10 mouse cellular contexts compared by ENCODE assay signal in the genomic region with DNA sequence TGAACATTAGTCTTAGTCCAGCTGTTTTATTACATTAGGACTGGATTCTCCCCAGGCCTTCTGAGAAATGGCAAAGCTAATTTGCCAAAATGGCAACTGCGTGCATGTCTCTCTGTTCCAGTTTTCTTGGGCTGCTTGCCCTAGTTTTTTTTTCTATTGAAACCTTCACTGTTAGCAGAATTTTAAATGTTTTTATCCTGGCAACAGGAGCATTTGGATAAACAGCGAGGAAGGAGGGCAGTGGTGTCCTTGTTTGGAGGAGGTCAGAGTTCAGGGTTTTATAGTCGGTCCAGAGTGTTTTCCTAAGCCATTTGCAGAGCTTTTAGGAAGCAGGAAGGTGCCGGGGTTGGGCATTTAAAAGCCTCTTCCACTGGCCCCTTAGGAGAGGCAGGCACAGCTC. TPM values are rescaled to one million over a fixed set of nuclear protein-coding genes. Genes with fewer than 3 reads are reported as not detected.
DNase-seq lines count a peak whose midpoint lies in the region; ATAC-seq and TF ChIP-seq lines count a peak whose summit lies in the region.
"Had no signal": no experiment of that assay in that cellular context is flagged by ENCODE, and none has a peak within 500 bp of the region (broad histone marks: within the 10 kb centered on the region; RNA-seq: fewer than 3 reads in every experiment).

No protein-coding gene starts in this region.

- H3K27ac ChIP-seq in midbrain, embryonic 16.5 days (ENCODE audit: low read length): peak overlapping the region; percentile 30
- no peak overlapping the region for H3K27ac ChIP-seq in midbrain, embryonic 14.5 days (replicated peaks; ENCODE audit: low read depth, low read length)
- 0 out of 2 replicates have a peak overlapping the region, but pooled peaks have one; percentile 30 for H3K27ac ChIP-seq in stomach, postnatal 0 days (replicated peaks)

- H3K4me3 ChIP-seq in midbrain, embryonic 16.5 days (ENCODE audit: low read depth, low read length): no peak overlapping the region
- no peak overlapping the region for H3K4me3 ChIP-seq in midbrain, embryonic 14.5 days (replicated peaks; ENCODE audit: low read depth, low read length)
- H3K4me3 ChIP-seq in stomach, postnatal 0 days (ENCODE audit: low read depth, low read length): no peak overlapping the region

- 0 out of 2 replicates have a peak overlapping the region, but pooled peaks have one; percentile 5 for H3K9ac ChIP-seq in midbrain, embryonic 16.5 days (ENCODE audit: low read depth, low read length)
- H3K9ac ChIP-seq in midbrain, embryonic 14.5 days (replicated peaks; ENCODE audit: low read length): no peak overlapping the region
- H3K9ac ChIP-seq in stomach, postnatal 0 days (ENCODE audit: low read length): no peak overlapping the region

- ATAC-seq in midbrain, embryonic 16.5 days: no peak
- no peak for ATAC-seq in midbrain, embryonic 14.5 days (ENCODE audit: low FRiP score, low TSS enrichment)
- no peak for ATAC-seq in stomach, postnatal 0 days (ENCODE audit: low FRiP score, low TSS enrichment)

- TF ChIP-seq EP300 in stomach, postnatal 0 days (optimal IDR thresholded peaks at IDR 0.05): no peak

- intact Hi-C loops in heart, postnatal 10 days (cut with DNase I): no loop called here

- peak; percentile 56 to 63 for DNase-seq in heart, adult 18-20 months
- no peak for DNase-seq in heart, postnatal 4 days
- no peak for DNase-seq in midbrain, embryonic 14.5 days
- DNase-seq in heart, postnatal 10 days: peak; percentile 26 to 37
- no peak for DNase-seq in stomach, postnatal 0 days (ENCODE audit: low spot score)
- no peak for DNase-seq in retina, embryonic 14.5 days (ENCODE audit: low spot score)
- DNase-seq in spleen, adult 18-20 months: no peak
- DNase-seq: retina, postnatal 1 day had no signal

- no peak overlapping the region for H3K4me2 ChIP-seq in midbrain, embryonic 16.5 days (ENCODE audit: low read length)
- H3K4me2 ChIP-seq in midbrain, embryonic 14.5 days (ENCODE audit: low read length): no peak overlapping the region
- no peak overlapping the region for H3K4me2 ChIP-seq in stomach, postnatal 0 days (replicated peaks; ENCODE audit: low read depth)

- TF ChIP-seq CTCF in stomach, postnatal 0 days (IDR thresholded peaks at IDR 0.05; ENCODE audit: low read depth): no peak

- H3K9me3 ChIP-seq in midbrain, embryonic 16.5 days (replicated peaks; ENCODE audit: control insufficient read depth, low read length, poor library complexity, severe bottlenecking): no peaks in the 10 kb centered on the region
- no peaks in the 10 kb centered on the region for H3K9me3 ChIP-seq in midbrain, embryonic 14.5 days (ENCODE audit: control insufficient read depth, low read length)
- H3K9me3 ChIP-seq in stomach, postnatal 0 days (ENCODE audit: control insufficient read depth, low read length): no peaks in the 10 kb centered on the region

- peaks cover 31% of the 10 kb centered on the region for H3K4me1 ChIP-seq in midbrain, embryonic 16.5 days (ENCODE audit: control insufficient read depth, insufficient read depth, low read length)
- peaks cover 25% of the 10 kb centered on the region for H3K4me1 ChIP-seq in midbrain, embryonic 14.5 days (ENCODE audit: control insufficient read depth, insufficient read depth, low read length)
- H3K4me1 ChIP-seq in stomach, postnatal 0 days (replicated peaks; ENCODE audit: control insufficient read depth, insufficient read depth): peaks cover 9% of the 10 kb centered on the region

- no peaks in the 10 kb centered on the region for H3K27me3 ChIP-seq in midbrain, embryonic 16.5 days (ENCODE audit: control insufficient read depth, insufficient read depth, low read depth, low read length)
- H3K27me3 ChIP-seq in midbrain, embryonic 14.5 days (ENCODE audit: control insufficient read depth, insufficient read depth, low read length): no peaks in the 10 kb centered on the region
- no peaks in the 10 kb centered on the region for H3K27me3 ChIP-seq in stomach, postnatal 0 days (ENCODE audit: control insufficient read depth, insufficient read depth, low read length)

- WGBS in midbrain, embryonic 16.5 days: 37% methylated on average over 4 of the region's 4 CpGs
- WGBS in midbrain, embryonic 14.5 days: 55% methylated on average over 4 of the region's 4 CpGs
- WGBS in stomach, postnatal 0 days: 36% methylated on average over 4 of the region's 4 CpGs

- no peaks in the 10 kb centered on the region for H3K36me3 ChIP-seq in midbrain, embryonic 16.5 days (ENCODE audit: control insufficient read depth, insufficient read depth, low read length)
- no peaks in the 10 kb centered on the region for H3K36me3 ChIP-seq in midbrain, embryonic 14.5 days (ENCODE audit: control insufficient read depth, insufficient read depth, low read length)
- no peaks in the 10 kb centered on the region for H3K36me3 ChIP-seq in stomach, postnatal 0 days (ENCODE audit: control insufficient read depth, insufficient read depth, low read length)

RNA-seq across cellular contexts. Expression of gene Banp, which starts 18.4 kb away (rescaled TPM):
- total RNA-seq in heart, adult 18-20 months (2021): 10 to 100 TPM; 30.4 to 35.6 TPM
- 10 to 100 TPM in 1 of 2 experiments, 1 to 10 TPM in 1; 9.1 to 10.3 TPM for total RNA-seq in heart, postnatal 4 days (2021)
- polyA plus RNA-seq in midbrain, embryonic 16.5 days (2015; fragmentation: Nextera tagmentation; extraction: Ambion mirVana): 54.7 and 55.7 TPM in 2 replicates
- 47.7 and 48.7 TPM in 2 replicates for polyA plus RNA-seq in midbrain, embryonic 14.5 days (2014; fragmentation: Nextera tagmentation; extraction: Ambion mirVana)
- total RNA-seq in heart, postnatal 10 days (2021): 10 to 100 TPM in 1 of 2 experiments, 1 to 10 TPM in 1; 9.8 to 11.9 TPM
- polyA plus RNA-seq in stomach, postnatal 0 days (2015; fragmentation: Nextera tagmentation; extraction: Ambion mirVana): 9.0 and 10.0 TPM in 2 replicates

RNA-seq across cellular contexts. Expression of gene Car5a, which starts 23.3 kb away (rescaled TPM):
- not detected for total RNA-seq in heart, adult 18-20 months (2021)
- not detected for total RNA-seq in heart, postnatal 4 days (2021)
- polyA plus RNA-seq in midbrain, embryonic 16.5 days (2015; fragmentation: Nextera tagmentation; extraction: Ambion mirVana): 0.55 and 0.60 TPM in 2 replicates
- not detected in 2 replicates for polyA plus RNA-seq in midbrain, embryonic 14.5 days (2014; fragmentation: Nextera tagmentation; extraction: Ambion mirVana)
- total RNA-seq in heart, postnatal 10 days (2021): not detected
- 0.12 and 0.30 TPM in 2 replicates for polyA plus RNA-seq in stomach, postnatal 0 days (2015; fragmentation: Nextera tagmentation; extraction: Ambion mirVana)
- polyA plus RNA-seq: heart, embryonic 14.5 days had no signal

Comparison
In these comparisons a context has a peak if more than half of its experiments do, and no peak if none do; other contexts are left out.
1. DNase-seq: peak in heart, adult 18-20 months (2 of 2) and heart, postnatal 10 days (2 of 2); none in heart, postnatal 4 days (single experiment), midbrain, embryonic 14.5 days (single experiment), stomach, postnatal 0 days (single experiment), retina, embryonic 14.5 days (single experiment) and spleen, adult 18-20 months (0 of 2).